Mouse (Mus musculus): ENCODE measurements at regions not wholly inside any gene's neighbourhood (a gene's known extent, or its start where the extent isn't known, plus 50 kb on each side); places are given as distances from the start of the nearest gene placed in this dataset.
A peak's percentile ranks its signal among the peaks of the same experiment; 100 is the strongest.
"Not testable (repeated sequence)": the region's sequence is repeated elsewhere in the genome, so short reads cannot be mapped to it uniquely, and the experiment has no call there.

- Histone ChIP-seq H3K9me3 (replicated peaks) (no peaks in the 10 kb centered on the region), H3K4me3 (replicated peaks) (no peak overlapping the region), H3K4me1 (no peaks in the 10 kb centered on the region), H3K27me3 (no peaks in the 10 kb centered on the region), H3K36me3 (no peaks in the 10 kb centered on the region), H3K27ac (no peak overlapping the region), H3K9ac (no peak overlapping the region), H3K4me2 (no peak overlapping the region)
- 91% methylated on average over 4 of the region's 4 CpGs for WGBS
- no peak for ATAC-seq (replicated peaks; ENCODE audit: low FRiP score)
Measured at GRCm38 (mm10) chr7:137653837-137654236, 216.4 kb downstream of the Glrx3 start.

- H3K27ac ChIP-seq = no peak overlapping the region
- H3K4me1 ChIP-seq = no peaks in the 10 kb centered on the region
- no peak overlapping the region for H3K4me3 ChIP-seq (replicated peaks)
- no peaks in the 10 kb centered on the region for H3K9me3 ChIP-seq (replicated peaks)
- H3K4me2 ChIP-seq = no peak overlapping the region
- no peak overlapping the region for H3K9ac ChIP-seq
- H3K27me3 ChIP-seq = no peaks in the 10 kb centered on the region
- 76% methylated on average over 2 of the region's 2 CpGs for WGBS
- H3K36me3 ChIP-seq = no peaks in the 10 kb centered on the region
- no peak for ATAC-seq (replicated peaks; ENCODE audit: low FRiP score)
Measured at GRCm38 (mm10) chr7:137667165-137667564, 229.8 kb downstream of the Glrx3 start.

GRCm38 (mm10) chr7:137671156-137671555, 233.7 kb downstream of the Glrx3 start:
- Histone ChIP-seq H3K9ac (no peak overlapping the region), H3K4me1 (no peaks in the 10 kb centered on the region), H3K27ac (no peak overlapping the region), H3K4me3 (replicated peaks) (no peak overlapping the region), H3K36me3 (no peaks in the 10 kb centered on the region), H3K27me3 (no peaks in the 10 kb centered on the region), H3K9me3 (replicated peaks) (no peaks in the 10 kb centered on the region), H3K4me2 (no peak overlapping the region)
- ATAC-seq (replicated peaks; ENCODE audit: low FRiP score) = no peak
- WGBS = 60% methylated on average over 4 of the region's 4 CpGs

GRCm38 (mm10) chr7:137674596-137674995, 237.2 kb downstream of the Glrx3 start:
- Histone ChIP-seq H3K4me2 (no peak overlapping the region), H3K9me3 (replicated peaks) (no peaks in the 10 kb centered on the region), H3K4me1 (no peaks in the 10 kb centered on the region), H3K36me3 (no peaks in the 10 kb centered on the region), H3K27me3 (no peaks in the 10 kb centered on the region), H3K4me3 (replicated peaks) (no peak overlapping the region), H3K9ac (no peak overlapping the region), H3K27ac (no peak overlapping the region)
- 93% methylated on average over 1 of the region's 1 CpGs for WGBS
- ATAC-seq (replicated peaks; ENCODE audit: low FRiP score) = no peak

GRCm38 (mm10) chr7:137675381-137675780, 238.0 kb downstream of the Glrx3 start:
- H3K4me2 ChIP-seq = no peak overlapping the region
- H3K27me3 ChIP-seq = no peaks in the 10 kb centered on the region
- WGBS = 89% methylated on average over 5 of the region's 5 CpGs
- H3K27ac ChIP-seq = no peak overlapping the region
- H3K4me3 ChIP-seq (replicated peaks) = no peak overlapping the region
- H3K9me3 ChIP-seq (replicated peaks) = no peaks in the 10 kb centered on the region
- H3K36me3 ChIP-seq = no peaks in the 10 kb centered on the region
- ATAC-seq (replicated peaks; ENCODE audit: low FRiP score) = no peak
- no peaks in the 10 kb centered on the region for H3K4me1 ChIP-seq
- H3K9ac ChIP-seq = no peak overlapping the region

- Histone ChIP-seq H3K27me3 (no peaks in the 10 kb centered on the region), H3K9me3 (replicated peaks) (no peaks in the 10 kb centered on the region), H3K9ac (no peak overlapping the region), H3K4me2 (no peak overlapping the region), H3K4me3 (replicated peaks) (no peak overlapping the region), H3K27ac (no peak overlapping the region), H3K4me1 (peaks cover 16% of the 10 kb centered on the region), H3K36me3 (no peaks in the 10 kb centered on the region)
- WGBS = 34% methylated on average over 6 of the region's 6 CpGs
- no peak for ATAC-seq (replicated peaks; ENCODE audit: low FRiP score)
Measured at GRCm38 (mm10) chr7:137684826-137685225, 247.4 kb downstream of the Glrx3 start.

- Histone ChIP-seq H3K27ac (no peak overlapping the region), H3K4me2 (no peak overlapping the region), H3K9ac (no peak overlapping the region), H3K4me3 (replicated peaks) (no peak overlapping the region), H3K36me3 (no peaks in the 10 kb centered on the region), H3K9me3 (replicated peaks) (no peaks in the 10 kb centered on the region), H3K4me1 (peaks cover 16% of the 10 kb centered on the region), H3K27me3 (no peaks in the 10 kb centered on the region)
- peak; percentile 86 for ATAC-seq (replicated peaks; ENCODE audit: low FRiP score)
- 8% methylated on average over 6 of the region's 6 CpGs for WGBS
Measured at GRCm38 (mm10) chr7:137685320-137685719, 247.9 kb downstream of the Glrx3 start.

- Histone ChIP-seq H3K27ac (no peak overlapping the region), H3K4me2 (no peak overlapping the region), H3K4me3 (replicated peaks) (no peak overlapping the region), H3K36me3 (no peaks in the 10 kb centered on the region), H3K9me3 (replicated peaks) (no peaks in the 10 kb centered on the region), H3K27me3 (no peaks in the 10 kb centered on the region), H3K4me1 (0 out of 2 replicates have a peak, but pooled peaks cover 3% of the 10 kb centered on the region), H3K9ac (no peak overlapping the region)
- no peak for ATAC-seq (replicated peaks; ENCODE audit: low FRiP score)
- WGBS = 71% methylated on average over 5 of the region's 5 CpGs
Measured at GRCm38 (mm10) chr7:137696831-137697230, 259.4 kb downstream of the Glrx3 start.

- H3K9ac ChIP-seq; H3K4me1 ChIP-seq; H3K27me3 ChIP-seq; H3K4me2 ChIP-seq; H3K9me3 ChIP-seq (replicated peaks); H3K4me3 ChIP-seq (replicated peaks); H3K36me3 ChIP-seq; ATAC-seq (replicated peaks; ENCODE audit: low FRiP score); H3K27ac ChIP-seq: not testable (repeated sequence)
- 71% methylated on average over 6 of the region's 6 CpGs for WGBS
Measured at GRCm38 (mm10) chr7:137698501-137698900, 261.1 kb downstream of the Glrx3 start.

GRCm38 (mm10) chr7:137712862-137713261, 275.4 kb downstream of the Glrx3 start:
- H3K27ac ChIP-seq = no peak overlapping the region
- H3K4me1 ChIP-seq = peaks cover 18% of the 10 kb centered on the region
- H3K4me2 ChIP-seq = no peak overlapping the region
- no peaks in the 10 kb centered on the region for H3K36me3 ChIP-seq
- no peak overlapping the region for H3K4me3 ChIP-seq (replicated peaks)
- WGBS = 63% methylated on average over 9 of the region's 9 CpGs
- H3K9me3 ChIP-seq (replicated peaks) = no peaks in the 10 kb centered on the region
- no peak overlapping the region for H3K9ac ChIP-seq
- ATAC-seq (replicated peaks; ENCODE audit: low FRiP score) = no peak
- no peaks in the 10 kb centered on the region for H3K27me3 ChIP-seq

GRCm38 (mm10) chr7:137713856-137714255, 276.4 kb downstream of the Glrx3 start:
- Histone ChIP-seq H3K27me3 (no peaks in the 10 kb centered on the region), H3K4me2 (no peak overlapping the region), H3K4me3 (replicated peaks) (no peak overlapping the region), H3K9me3 (replicated peaks) (no peaks in the 10 kb centered on the region), H3K36me3 (no peaks in the 10 kb centered on the region), H3K4me1 (peaks cover 18% of the 10 kb centered on the region), H3K9ac (no peak overlapping the region), H3K27ac (no peak overlapping the region)
- ATAC-seq (replicated peaks; ENCODE audit: low FRiP score) = no peak
- 74% methylated on average over 3 of the region's 3 CpGs for WGBS

GRCm38 (mm10) chr7:137714318-137714962, 277.0 kb downstream of the Glrx3 start:
- Histone ChIP-seq H3K27ac (no peak overlapping the region), H3K4me3 (replicated peaks) (no peak overlapping the region), H3K9me3 (replicated peaks) (no peaks in the 10 kb centered on the region), H3K36me3 (no peaks in the 10 kb centered on the region), H3K4me2 (no peak overlapping the region), H3K9ac (no peak overlapping the region), H3K4me1 (peaks cover 18% of the 10 kb centered on the region), H3K27me3 (no peaks in the 10 kb centered on the region)
- ATAC-seq (replicated peaks; ENCODE audit: low FRiP score) = no peak
- 39% methylated on average over 12 of the region's 12 CpGs for WGBS
